Mouse (Mus musculus) hindbrain, embryonic 10.5 days (tissue): ENCODE data around the gene Tuba3a. TPM values are rescaled to one million over a fixed set of nuclear protein-coding genes. Genes with fewer than 3 reads are reported as not detected.
"Not testable (repeated sequence)": the region's sequence is repeated elsewhere in the genome, so short reads cannot be mapped to it uniquely, and the experiment has no call there.

ENCODE experiments used
- DNase-seq: peaks from one replicate; pipeline ENCODE4 v3.0.0-alpha.2; 2017; ENCODE audit warnings: low spot score
- H3K27ac ChIP-seq: fragments of 300-500 bp; sonication (generic); 2 replicates; pipeline ENCODE4 v1.5.1; 2016; ENCODE audit warnings: mild to moderate bottlenecking, moderate library complexity
- H3K27me3 ChIP-seq: fragments of 300-500 bp; sonication (generic); 2 replicates; pipeline ENCODE4 v1.6.1; 2016; ENCODE audit warnings: mild to moderate bottlenecking; ENCODE audit not compliant: poor library complexity, insufficient read depth, severe bottlenecking
- H3K36me3 ChIP-seq: fragments of 300-500 bp; sonication (generic); 2 replicates; pipeline ENCODE4 v1.6.1; 2016; ENCODE audit warnings: mild to moderate bottlenecking, moderate library complexity
- H3K4me1 ChIP-seq: fragments of 300-500 bp; sonication (generic); replicated peaks from 2 replicates; pipeline ENCODE4 v1.6.1; 2016; ENCODE audit warnings: mild to moderate bottlenecking
- H3K4me3 ChIP-seq: fragments of 300-500 bp; sonication (generic); 2 replicates; pipeline ENCODE4 v1.5.1; 2016; ENCODE audit warnings: mild to moderate bottlenecking, moderate library complexity
- H3K9me3 ChIP-seq: fragments of 300-500 bp; sonication (generic); 2 replicates; pipeline ENCODE4 v1.6.1; 2016; ENCODE audit warnings: mild to moderate bottlenecking, moderate library complexity
- WGBS: fragments of 180-500 bp; shearing (Covaris S2); methylation state at CpG from one replicate; pipeline ENCODE4 v1.1.7; 2016; 5-methylcytosine and 5-hydroxymethylcytosine counted together
- polyA plus RNA-seq: library from polyadenylated mRNA; unstranded; fragments of >200 nt; fragmentation: Nextera tagmentation; extraction: Ambion mirVana; gene quantifications from 2 replicates; pipeline ENCODE4 v1.2.1, GENCODE M21; 2016

Gene Tuba3a
- polyA plus RNA-seq, 1 experiment from 2014 or later = not detected

DNA sequence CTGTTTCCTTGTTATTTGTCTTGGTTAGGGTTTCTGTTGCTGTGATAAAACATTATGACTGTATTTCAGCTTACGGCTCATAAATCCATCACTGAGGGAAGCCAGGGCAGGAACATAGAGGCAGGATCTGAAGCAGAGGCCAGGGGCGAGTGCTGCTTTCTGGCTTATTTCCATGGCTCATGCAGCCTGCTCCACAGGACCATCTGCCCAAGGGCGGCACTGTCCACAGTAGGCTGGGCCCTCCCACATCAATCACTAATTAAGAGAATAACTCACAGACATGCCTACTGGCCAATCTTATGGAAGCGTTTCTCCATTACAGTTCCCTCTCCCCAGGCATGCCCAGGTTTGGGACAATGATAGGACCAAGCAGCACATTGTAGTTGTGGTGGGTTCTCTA is 17.4 kb upstream of the Tuba3a start:
- no peak for DNase-seq
- H3K4me1 ChIP-seq = no peaks in the 10 kb centered on the region
- 90% methylated on average over 4 of the region's 4 CpGs for WGBS
- H3K4me3 ChIP-seq = no peak overlapping the region
- no peaks in the 10 kb centered on the region for H3K27me3 ChIP-seq
- H3K36me3 ChIP-seq = peaks cover 13% of the 10 kb centered on the region
- no peak overlapping the region for H3K27ac ChIP-seq
- peaks cover 3% of the 10 kb centered on the region; the same call in 1 of the 2 replicates for H3K9me3 ChIP-seq

DNA sequence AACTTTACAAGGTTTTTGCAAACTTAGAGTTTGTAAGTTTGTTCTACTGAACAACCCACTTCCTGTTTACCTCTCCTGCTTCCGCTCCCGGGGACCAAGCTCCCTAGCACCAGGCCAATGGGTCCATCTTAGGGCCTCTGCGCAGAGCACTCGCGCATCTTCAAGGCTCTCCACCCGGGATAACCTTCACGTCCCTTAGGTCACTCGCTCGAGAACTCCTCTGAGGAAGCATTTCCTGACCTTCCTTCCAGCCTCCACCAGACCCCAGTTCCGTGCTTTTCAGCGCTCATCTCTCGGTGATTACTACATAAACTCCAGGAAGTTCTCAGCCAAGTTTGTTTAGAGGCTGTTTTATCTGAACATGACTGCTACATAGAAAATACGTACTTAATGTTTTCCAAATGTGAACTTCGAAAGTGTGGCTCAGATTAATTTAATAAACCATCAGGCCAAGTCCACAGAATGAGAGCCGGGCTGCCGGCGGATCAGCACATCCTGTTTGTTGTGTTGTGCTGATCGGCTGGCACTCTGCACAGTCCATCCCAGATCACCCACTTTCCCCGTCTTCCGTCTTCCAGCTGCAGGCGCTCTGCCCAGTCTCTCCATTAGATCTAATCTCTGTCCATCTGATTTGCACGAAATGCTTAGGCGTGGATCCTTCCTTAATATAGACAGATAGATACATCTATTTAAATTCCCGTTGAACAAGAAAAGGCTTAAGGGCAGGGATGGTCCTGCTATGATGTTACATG is 16.6 kb upstream of the Tuba3a start:
- Histone ChIP-seq H3K4me1 (no peaks in the 10 kb centered on the region), H3K27ac (no peak overlapping the region), H3K4me3 (no peak overlapping the region), H3K27me3 (no peaks in the 10 kb centered on the region), H3K9me3 (peaks cover 3% of the 10 kb centered on the region; the same call in 1 of the 2 replicates), H3K36me3 (peaks cover 9% of the 10 kb centered on the region)
- 90% methylated on average over 24 of the region's 24 CpGs for WGBS
- no peak for DNase-seq

DNA sequence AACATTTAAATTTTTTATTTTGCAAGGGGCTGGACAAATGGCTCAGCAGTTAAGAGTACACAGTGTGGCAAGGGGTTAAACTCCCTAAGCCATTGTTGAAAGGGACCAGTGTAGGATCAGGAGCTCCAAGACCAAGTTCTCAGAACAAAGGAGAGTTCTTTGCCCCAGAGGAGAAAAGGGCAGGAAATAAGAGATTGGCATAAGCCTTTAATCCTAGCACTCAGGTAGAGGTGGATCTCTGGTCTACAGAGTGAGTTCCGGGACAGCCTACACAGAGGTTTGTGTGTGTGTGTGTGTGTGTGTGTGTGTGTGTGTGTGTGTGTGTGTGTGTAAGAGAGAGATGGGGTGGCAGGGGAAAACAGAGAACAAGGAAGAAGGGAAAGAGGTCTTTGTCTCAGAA is 15.1 kb upstream of the Tuba3a start:
- WGBS = 79% methylated on average over 1 of the region's 1 CpGs
- Histone ChIP-seq H3K27me3 (no peaks in the 10 kb centered on the region), H3K4me3 (no peak overlapping the region), H3K9me3 (peaks cover 3% of the 10 kb centered on the region; the same call in 1 of the 2 replicates), H3K4me1 (no peaks in the 10 kb centered on the region), H3K27ac (no peak overlapping the region), H3K36me3 (no peaks in the 10 kb centered on the region)
- DNase-seq = no peak

DNA sequence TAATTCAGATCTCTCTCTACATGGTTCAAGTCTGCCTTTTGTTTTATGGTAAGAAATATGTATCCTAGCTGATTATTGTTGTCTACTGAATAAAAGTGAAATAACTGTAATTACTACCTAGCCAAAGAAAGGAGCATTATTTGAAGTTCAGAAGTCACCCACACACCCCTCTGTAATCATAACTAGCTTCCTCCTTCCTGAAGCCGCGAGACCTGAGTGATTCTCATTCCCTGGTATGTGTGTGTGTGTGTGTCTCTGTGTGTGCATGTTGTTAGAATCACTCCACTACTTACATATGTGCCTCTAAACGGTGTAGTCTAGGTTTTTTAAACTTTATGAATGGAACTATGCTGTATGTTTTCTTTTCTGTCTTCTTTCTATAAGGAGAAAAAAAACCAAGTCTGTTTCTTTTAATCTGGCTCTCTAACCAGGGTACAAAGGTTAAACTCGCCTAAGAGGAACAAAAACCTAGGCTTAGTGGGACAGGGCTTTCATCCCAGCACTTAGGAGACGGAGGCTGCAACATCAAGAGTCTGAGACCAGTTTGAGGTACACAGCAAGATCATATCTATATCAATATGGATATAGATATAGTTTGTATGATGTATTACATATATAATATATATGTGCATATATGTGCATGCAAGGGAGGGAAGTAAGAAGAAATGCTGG is 11.4 kb upstream of the Tuba3a start:
- DNase-seq = no peak
- no peaks in the 10 kb centered on the region for H3K27me3 ChIP-seq
- 0 out of 2 replicates have a peak, but pooled peaks cover 4% of the 10 kb centered on the region for H3K9me3 ChIP-seq
- H3K4me3 ChIP-seq = no peak overlapping the region
- WGBS = 76% methylated on average over 5 of the region's 5 CpGs
- H3K27ac ChIP-seq = no peak overlapping the region
- H3K4me1 ChIP-seq = no peaks in the 10 kb centered on the region
- H3K36me3 ChIP-seq = no peaks in the 10 kb centered on the region

DNA sequence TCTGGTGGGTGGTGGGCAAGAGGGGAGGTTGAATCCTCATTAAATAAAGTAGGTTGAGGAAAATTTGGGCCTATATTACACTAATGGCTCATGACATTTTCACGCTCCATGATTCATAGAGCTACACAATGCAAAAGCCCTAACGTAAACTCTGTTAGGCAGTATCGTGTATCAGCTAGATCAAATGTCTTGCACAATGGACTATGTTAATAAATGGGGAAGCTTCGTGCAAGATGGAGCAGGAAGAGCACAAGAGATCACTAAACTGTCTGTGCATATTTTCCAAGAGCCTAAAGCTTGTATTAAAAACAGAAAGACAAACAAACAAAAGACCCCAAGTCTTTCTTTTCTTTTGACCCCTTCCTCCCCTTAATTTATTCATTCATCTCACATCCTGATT is 8.2 kb upstream of the Tuba3a start:
- WGBS = 85% methylated on average over 4 of the region's 4 CpGs
- Histone ChIP-seq H3K9me3 (0 out of 2 replicates have a peak, but pooled peaks cover 4% of the 10 kb centered on the region), H3K36me3 (no peaks in the 10 kb centered on the region), H3K4me1 (no peaks in the 10 kb centered on the region), H3K4me3 (no peak overlapping the region), H3K27me3 (no peaks in the 10 kb centered on the region), H3K27ac (no peak overlapping the region)
- DNase-seq = no peak

DNA sequence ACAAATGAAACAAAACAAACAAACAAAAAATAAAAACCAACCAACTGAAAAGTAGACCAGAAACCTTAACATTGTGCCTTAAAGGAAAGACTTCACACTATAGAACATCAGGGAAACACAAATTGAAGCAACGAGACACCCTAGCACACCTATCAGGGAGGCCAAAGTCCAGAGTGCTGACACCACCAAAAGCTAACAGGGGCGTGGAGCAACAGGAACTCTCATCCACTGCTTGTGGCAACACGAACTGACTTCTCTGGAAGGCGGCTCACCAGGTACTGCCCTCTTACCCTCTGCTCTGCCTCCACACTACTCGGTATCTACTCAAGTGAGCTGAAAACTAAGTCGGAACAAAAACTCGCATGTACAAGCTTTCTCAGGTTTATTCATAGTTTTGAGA is 6.4 kb upstream of the Tuba3a start:
- H3K9me3 ChIP-seq = 0 out of 2 replicates have a peak, but pooled peaks cover 4% of the 10 kb centered on the region
- no peak for DNase-seq
- H3K4me1 ChIP-seq = no peaks in the 10 kb centered on the region
- no peaks in the 10 kb centered on the region for H3K36me3 ChIP-seq
- WGBS = 86% methylated on average over 7 of the region's 7 CpGs
- no peaks in the 10 kb centered on the region for H3K27me3 ChIP-seq
- no peak overlapping the region for H3K27ac ChIP-seq
- no peak overlapping the region for H3K4me3 ChIP-seq

DNA sequence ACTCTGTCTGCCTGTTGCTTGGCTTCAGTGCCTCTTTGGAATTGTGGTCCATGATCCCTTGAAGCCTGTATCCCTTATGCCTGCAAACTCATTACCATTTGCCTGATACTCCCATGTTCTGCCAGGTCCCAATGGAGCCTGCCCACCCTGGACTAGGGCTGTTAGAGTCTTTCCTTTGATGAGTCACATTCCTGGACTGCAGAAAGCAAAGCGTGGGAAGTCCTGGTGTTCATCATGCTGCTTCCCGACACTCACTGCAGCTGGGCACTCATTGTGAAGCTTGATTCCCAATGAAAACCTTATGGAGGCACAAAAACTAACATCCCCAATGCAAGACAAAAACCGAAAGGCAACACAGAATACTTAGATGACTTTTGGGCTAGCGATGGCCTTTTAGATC is 5.5 kb upstream of the Tuba3a start:
- Histone ChIP-seq H3K36me3 (no peaks in the 10 kb centered on the region), H3K4me3 (no peak overlapping the region), H3K4me1 (no peaks in the 10 kb centered on the region), H3K27ac (no peak overlapping the region), H3K9me3 (0 out of 2 replicates have a peak, but pooled peaks cover 4% of the 10 kb centered on the region), H3K27me3 (no peaks in the 10 kb centered on the region)
- DNase-seq = no peak
- 87% methylated on average over 4 of the region's 4 CpGs for WGBS

DNA sequence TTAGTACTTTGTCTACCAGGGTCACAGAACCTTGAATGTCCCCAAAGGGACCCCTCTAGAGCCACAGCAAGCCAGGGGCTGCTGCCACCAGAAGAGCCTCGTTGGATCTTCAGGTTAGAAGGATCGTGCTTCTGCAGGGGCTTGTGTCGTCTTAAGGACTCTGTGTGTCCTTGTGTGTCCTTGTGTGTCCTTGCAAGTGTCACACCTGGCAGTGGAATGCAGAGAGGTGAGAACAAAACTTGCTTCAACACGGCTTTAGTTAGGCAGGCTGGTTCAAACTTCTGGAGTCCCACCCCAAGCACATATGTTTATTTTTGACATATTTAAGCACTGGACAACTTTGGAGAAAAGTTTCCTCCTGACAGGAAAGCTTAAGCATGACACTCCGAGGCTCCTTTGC is 2.9 kb upstream of the Tuba3a start:
- H3K4me3 ChIP-seq = no peak overlapping the region
- H3K36me3 ChIP-seq = no peaks in the 10 kb centered on the region
- H3K27me3 ChIP-seq = no peaks in the 10 kb centered on the region
- H3K9me3 ChIP-seq = peaks cover 7% of the 10 kb centered on the region; the same call in 1 of the 2 replicates
- WGBS = 84% methylated on average over 5 of the region's 5 CpGs
- no peak overlapping the region for H3K27ac ChIP-seq
- no peak for DNase-seq
- H3K4me1 ChIP-seq = no peaks in the 10 kb centered on the region

DNA sequence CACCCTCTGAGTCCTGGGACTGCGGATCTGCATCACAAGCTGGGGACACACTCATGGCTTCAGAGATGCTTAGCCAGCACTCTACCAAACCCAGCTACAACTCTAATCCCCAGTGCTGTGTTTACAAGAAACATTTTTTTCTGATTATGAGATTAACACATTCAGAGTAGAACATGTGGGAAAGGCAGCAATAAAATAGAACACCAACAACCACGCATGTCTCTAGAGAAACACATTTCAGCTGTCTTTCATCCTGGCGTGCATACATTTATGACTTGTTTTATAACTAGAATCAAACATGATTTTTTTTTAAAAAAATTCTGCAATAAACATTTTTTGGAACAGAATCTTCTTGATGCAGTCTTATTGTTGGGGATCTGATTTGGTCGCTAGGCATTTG is 1.1 kb upstream of the Tuba3a start:
- no peaks in the 10 kb centered on the region for H3K27me3 ChIP-seq
- H3K9me3 ChIP-seq = peaks cover 3% of the 10 kb centered on the region; the same call in 1 of the 2 replicates
- WGBS = 89% methylated on average over 4 of the region's 4 CpGs
- no peaks in the 10 kb centered on the region for H3K4me1 ChIP-seq
- no peak for DNase-seq
- no peaks in the 10 kb centered on the region for H3K36me3 ChIP-seq
- H3K4me3 ChIP-seq = no peak overlapping the region
- no peak overlapping the region for H3K27ac ChIP-seq

DNA sequence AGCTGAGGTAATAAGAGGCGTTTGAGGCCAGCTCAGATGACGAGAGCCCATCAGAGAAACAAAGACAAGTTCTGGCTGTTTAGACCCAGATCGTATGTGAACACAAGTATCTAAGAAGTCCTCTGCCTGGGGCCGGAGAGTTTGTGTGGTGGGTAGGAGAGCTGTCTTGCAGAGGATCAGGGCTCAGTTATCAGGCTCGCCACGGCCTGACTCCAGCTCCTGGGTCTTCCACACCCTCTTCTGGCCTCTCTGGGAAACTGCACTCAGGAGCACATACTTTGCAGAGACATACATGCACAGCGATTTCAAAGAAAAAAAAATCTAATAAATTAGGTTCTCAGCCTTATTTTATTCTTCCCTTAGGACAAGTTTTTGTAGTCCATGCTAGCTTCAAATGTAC is 1.1 kb downstream of the Tuba3a start:
- H3K4me1 ChIP-seq = no peaks in the 10 kb centered on the region
- WGBS = 89% methylated on average over 7 of the region's 7 CpGs
- H3K9me3 ChIP-seq = peaks cover 3% of the 10 kb centered on the region; the same call in 1 of the 2 replicates
- no peak overlapping the region for H3K27ac ChIP-seq
- H3K4me3 ChIP-seq = no peak overlapping the region
- no peaks in the 10 kb centered on the region for H3K27me3 ChIP-seq
- no peaks in the 10 kb centered on the region for H3K36me3 ChIP-seq
- no peak for DNase-seq

DNA sequence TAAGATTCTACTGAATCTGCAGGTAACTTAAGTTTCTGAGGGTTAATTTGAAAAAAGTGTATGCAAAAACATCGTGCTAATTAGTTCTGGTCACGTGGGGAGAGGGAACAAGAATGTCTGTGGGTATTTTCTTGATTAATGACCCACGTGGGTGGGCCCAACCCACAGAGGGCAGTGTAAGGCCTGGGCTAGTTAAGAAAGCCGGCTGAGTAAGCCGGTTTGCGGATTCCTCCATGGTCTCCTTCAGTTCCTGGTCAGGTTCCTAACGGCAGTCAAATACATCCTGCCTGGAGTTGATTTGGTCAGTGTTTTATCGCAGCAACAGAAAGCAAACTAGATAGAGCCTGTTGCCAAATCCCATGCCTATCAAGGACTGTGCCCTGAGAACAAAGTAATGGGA is 1.6 kb downstream of the Tuba3a start:
- Histone ChIP-seq H3K36me3 (no peaks in the 10 kb centered on the region), H3K4me1 (no peaks in the 10 kb centered on the region), H3K27ac (no peak overlapping the region), H3K4me3 (no peak overlapping the region), H3K9me3 (peaks cover 3% of the 10 kb centered on the region; the same call in 1 of the 2 replicates), H3K27me3 (no peaks in the 10 kb centered on the region)
- WGBS = 69% methylated on average over 8 of the region's 8 CpGs
- no peak for DNase-seq

DNA sequence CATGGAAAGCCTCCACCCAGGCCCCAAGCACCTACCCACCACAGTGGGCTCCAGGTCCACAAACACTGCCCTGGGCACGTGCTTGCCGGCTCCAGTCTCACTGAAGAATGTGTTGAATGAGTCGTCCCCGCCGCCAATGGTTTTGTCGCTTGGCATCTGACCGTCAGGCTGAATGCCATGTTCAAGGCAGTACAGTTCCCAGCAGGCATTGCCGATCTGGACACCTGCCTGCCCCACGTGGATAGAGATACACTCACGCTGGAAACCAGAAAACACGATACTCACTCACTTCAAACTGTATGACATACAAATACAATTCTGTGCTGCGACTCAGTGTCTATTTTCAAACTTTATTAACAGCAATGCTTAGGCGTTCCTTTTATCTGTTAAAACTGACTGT is 3.1 kb downstream of the Tuba3a start:
- 93% methylated on average over 13 of the region's 13 CpGs for WGBS
- H3K36me3 ChIP-seq, H3K4me1 ChIP-seq, H3K27me3 ChIP-seq, H3K9me3 ChIP-seq, H3K4me3 ChIP-seq, DNase-seq, H3K27ac ChIP-seq: not testable (repeated sequence)

DNA sequence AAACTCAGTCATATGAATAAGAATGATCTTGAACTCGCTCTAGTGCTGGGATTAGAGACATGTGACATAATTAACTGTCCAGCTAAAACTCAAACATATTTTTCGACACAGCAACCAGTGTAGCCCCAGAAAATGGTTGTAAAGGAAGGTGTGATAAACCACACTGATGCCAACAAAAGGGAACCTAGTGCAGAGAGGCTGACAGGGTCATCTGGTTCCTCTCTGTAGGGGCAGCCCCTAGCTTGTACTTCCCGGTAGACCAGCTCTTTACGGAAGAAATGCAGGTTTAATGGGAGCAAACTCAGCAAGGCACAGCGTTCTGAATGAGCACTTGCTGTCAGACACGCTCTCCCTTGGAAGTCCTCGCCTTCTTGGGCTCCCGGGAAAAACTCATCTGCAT is 6.1 kb downstream of the Tuba3a start:
- H3K9me3 ChIP-seq = no peaks in the 10 kb centered on the region
- DNase-seq = no peak
- 65% methylated on average over 8 of the region's 8 CpGs for WGBS
- H3K36me3 ChIP-seq = no peaks in the 10 kb centered on the region
- no peak overlapping the region for H3K27ac ChIP-seq
- H3K27me3 ChIP-seq = 0 out of 2 replicates have a peak, but pooled peaks cover 3% of the 10 kb centered on the region
- no peaks in the 10 kb centered on the region for H3K4me1 ChIP-seq
- no peak overlapping the region for H3K4me3 ChIP-seq
